Mouse (Mus musculus) monocyte, adult 5-6 weeks (primary cell): ENCODE data around the gene Nkiras2. TPM values are rescaled to one million over a fixed set of nuclear protein-coding genes. Genes with fewer than 3 reads are reported as not detected.
"Not testable (repeated sequence)": the region's sequence is repeated elsewhere in the genome, so short reads cannot be mapped to it uniquely, and the experiment has no call there.

Experiments used
- ATAC-seq: fragments of 153-309, 156-312 bp; replicated peaks from 2 replicates; pipeline ENCODE4 v1.8.0; 2017; ENCODE audit warnings: mild to moderate bottlenecking; ENCODE audit not compliant: low TSS enrichment, insufficient number of reproducible peaks, severe bottlenecking, poor library complexity, low FRiP score
- total RNA-seq: library from RNA; stranded (forward); fragments of 200-1000, 200-491, 200-594 nt; gene quantifications from 3 replicates; pipeline ENCODE4 v1.2.3, GENCODE M21; 2017

The Nkiras2 gene
- total RNA-seq, 1 experiment from 2014 or later: 54.5 TPM

DNA sequence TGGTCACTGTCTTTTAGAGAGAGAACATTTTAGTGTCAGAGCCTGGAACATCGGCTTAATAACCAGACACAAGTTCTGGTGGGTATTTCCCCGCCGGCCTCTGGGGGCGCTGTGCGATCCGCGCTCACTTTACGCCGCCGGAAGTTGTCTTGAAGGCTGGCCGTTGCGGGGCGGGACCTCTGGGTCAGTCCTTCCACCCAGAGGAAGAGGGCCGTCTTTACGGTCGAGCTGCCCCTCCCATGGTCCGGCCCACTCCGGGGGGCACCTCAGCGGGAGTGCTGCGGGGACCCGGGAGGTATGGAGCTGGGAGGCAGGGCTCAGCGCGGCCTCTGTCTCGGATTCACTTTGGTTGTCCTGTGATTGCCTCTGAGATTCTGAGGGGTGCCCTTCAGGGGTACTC is 3.7 kb downstream of the Nkiras2 start:
- ATAC-seq: peak; percentile 44

DNA sequence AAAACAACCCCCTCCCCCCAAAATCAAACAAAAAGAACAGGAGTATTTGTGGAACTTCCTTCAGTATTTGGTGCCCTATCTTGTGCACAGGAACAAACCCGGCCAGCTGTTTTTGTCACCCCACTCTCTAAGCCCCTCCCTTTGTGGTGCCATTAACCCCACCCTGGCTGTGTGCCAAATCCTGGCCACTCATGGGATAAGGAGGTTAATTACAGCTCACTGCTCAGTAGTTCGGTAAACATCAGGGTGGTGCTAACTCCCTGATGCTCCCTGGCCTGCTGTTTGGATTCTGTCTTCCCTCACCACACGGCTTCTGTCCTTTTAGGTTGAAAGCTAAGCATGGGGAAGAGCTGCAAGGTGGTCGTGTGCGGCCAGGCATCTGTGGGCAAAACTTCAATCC is 4.8 kb downstream of the Nkiras2 start:
- ATAC-seq: peak; percentile 29

DNA sequence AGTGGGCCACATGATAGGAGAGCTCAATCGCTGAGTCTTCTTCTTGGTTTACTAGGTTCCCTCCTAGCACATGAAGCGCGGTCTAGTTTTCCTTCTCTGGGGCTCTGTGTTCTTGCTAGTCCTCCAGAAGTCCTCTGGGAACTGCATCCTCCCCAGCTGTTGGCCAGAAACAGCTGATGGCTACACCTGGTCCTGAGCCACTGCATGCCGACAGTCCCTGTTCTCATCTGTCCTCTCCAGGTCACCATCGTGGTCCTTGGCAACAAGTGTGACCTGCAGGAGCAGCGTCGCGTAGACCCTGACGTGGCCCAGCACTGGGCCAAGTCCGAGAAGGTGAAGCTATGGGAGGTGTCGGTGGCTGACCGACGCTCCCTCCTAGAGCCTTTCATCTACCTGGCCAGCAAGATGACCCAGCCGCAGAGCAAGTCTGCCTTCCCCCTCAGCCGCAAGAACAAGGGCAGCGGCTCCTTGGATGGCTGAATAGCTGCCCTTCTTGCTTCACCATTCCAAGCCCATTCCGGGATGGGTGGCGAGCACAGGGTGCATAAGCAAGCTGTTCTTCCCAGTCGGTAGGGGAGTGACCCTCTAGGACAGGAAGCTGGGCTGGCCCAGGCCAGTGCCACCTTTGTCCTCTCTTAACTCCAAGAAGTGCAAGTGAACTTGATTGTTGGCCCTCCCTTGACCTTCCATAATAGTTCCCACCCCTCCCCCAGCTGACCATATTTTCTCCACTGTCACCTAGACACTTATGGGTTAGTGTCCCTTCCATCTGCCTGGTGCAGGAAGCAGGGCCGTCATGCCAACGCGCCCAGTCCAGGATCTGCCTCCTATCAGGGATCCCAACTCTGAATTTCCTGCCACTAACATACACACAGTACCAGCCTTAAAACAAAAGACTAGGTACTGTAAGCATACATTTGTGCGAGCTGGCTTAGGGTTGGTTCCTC is 7.0 kb downstream of the Nkiras2 start:
- peak; percentile 12 for ATAC-seq

DNA sequence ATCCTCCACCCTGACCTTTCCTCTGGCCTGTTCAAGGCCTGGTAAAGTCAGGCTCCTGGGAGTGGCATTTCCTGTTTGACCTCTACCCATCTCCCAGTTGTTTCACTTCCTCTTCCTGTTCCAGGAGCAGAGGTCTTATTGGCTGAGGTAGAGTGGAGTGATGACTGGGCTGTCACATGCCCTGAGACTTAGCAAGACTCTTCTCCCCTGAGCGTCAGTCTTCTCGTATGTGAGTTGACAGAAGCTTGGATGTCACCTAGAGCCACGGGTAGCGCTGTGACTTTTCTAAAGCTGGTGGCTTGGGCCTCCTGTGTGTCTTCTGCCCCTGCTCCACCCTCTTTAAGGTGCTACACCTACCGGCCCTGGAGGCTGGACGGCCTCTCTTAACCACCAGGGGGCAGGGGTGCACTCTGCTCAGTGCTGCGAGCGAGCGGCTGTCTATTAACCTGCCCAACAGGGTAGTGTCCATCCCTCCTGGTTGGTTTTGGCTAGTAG is 7.7 kb downstream of the Nkiras2 start:
- ATAC-seq: peak; percentile 71

DNA sequence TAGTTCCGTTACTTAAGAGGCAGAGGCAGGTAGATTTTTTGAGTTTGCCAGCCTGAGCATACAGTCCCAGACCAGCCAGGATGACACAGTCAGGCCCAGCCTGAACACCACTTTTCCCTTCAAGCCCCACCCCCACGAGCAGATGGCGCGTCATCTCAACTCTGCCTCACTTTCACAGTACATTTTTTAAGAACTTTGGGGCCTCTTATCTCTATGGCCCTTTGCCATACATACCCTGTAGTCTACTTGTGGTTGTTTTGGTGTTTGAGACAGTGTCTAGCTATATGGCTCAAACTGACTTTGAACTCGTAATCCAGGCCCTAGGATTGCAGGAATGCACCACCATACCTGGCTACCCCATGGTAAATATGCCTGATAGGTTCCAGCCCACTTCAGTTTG is 9.0 kb downstream of the Nkiras2 start:
- ATAC-seq: no peak

DNA sequence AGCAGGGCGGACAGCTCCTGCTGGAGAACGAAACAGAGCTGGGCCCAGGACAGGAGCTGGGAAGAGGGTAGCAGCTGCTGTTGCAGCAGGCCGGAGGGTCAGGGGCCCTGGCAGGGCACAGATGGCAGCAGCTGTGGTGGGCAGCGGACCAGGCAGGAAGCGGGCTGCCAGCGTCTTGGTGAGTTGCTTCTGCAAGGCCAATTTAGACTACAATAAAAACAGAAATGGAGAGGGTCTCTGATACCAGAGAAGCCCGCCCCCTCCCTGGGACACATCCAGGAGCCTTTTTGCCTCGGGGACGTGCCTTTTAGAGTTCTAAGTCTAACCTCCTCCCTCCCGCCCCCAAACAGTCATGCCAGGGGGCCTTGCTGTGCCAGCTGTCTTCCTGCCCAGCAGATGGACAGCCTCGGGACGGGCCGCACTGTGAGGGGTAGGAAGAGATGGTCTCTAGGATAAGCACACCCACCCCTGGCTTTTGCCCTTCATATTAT is 9.9 kb downstream of the Nkiras2 start:
- no peak for ATAC-seq

DNA sequence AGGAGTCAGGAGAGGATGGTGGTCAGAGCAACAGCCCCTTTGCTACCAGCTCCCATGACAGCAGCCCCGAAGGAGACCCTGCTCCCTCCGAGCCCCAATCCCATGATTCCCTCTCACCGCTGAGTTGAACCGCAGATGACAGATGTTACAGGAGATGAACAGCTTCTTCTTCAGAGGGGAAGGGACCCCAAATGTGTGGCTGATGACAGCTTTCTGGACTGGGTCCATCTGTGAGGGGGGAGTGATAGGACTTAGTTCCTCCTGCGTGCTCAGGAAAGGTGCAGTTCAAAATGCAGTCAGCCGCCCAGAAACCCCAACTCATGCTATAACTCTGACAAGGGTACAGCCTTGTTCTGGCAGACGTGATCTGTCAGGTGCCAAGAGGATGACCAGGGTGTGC is 15.5 kb downstream of the Nkiras2 start:
- no peak for ATAC-seq

DNA sequence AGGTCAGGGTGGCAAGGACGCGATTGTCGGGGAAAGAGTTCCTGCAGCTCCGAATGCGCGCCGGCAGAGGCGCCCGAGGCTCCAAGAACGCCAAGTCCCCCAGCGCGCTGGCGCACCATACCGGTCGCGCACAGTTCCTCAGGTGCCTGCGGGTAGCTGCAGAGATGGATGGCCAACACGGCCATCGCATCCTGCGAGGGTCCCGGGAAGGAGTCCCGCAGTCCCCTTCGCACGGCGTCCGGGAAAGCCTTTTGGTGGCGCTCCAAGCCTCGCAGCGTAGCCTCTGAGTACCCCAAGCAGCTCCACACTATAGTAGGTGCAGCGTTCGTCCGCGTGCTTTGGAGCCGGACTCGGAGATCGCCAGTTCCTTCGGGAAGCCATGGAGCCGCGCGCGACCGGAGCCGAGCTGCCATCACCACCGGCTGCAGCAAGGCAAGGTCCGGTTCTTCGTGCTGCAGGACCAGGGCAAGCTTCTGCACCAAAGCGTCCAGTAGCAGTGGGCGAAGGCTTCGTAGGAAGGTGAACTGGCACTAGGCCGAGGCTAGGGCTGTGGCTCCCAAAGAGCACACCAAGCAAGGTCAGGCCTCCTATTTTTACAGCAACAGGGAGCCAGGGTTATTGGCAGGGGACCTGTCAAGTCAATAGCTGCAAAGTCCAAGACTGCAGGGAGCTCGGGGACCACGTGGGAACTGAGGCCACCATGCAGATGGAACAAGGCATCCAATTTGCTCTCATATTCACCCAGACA is 21.3 kb downstream of the Nkiras2 start:
- ATAC-seq: peak; percentile 54; the same call in 1 of the 2 replicates

DNA sequence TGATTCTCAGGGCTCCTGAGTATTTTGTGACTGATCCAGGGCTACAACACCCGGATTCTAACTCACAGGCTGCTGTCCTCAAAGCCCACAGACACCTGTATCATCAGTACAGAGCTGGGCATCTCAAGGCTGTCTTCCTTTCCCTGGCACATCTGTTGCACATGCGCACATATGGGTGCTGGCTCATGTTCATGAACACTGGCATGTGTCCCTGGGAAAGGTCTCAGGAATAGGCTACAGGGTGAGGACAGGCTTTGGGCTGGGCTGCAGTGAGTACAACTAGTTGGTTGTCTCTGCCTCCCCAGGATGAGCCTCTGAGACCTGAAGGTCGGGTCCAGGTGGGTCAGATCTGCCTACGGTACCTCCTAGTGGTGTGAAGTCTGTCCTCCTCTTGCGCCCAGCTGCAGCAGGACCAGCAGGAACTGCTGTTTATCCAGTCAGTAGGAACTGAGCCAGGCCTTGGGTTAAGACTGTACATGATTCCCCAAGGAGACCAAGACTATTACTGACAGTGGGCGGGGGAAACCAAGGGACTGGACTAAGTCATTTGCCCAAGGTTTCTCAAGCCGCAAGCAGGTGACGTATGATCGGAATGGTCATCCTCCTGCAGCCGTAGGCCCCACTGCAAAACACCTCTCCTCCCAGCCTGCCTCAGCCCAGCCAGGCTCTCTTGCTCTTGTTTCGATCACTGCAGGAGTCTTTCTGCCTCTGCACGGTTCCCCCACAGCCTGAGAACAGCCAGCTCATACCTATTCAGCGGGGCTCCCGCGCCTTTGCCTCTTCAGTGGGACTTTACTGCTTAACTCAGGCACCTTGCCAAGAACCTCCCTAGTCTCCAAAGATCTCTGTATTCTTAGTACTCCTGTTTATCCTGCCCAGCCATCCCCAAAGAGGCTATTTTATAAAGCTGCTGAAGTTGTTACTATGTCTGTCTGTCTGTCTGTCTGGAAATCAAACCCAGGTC is 24.9 kb downstream of the Nkiras2 start:
- no peak for ATAC-seq

DNA sequence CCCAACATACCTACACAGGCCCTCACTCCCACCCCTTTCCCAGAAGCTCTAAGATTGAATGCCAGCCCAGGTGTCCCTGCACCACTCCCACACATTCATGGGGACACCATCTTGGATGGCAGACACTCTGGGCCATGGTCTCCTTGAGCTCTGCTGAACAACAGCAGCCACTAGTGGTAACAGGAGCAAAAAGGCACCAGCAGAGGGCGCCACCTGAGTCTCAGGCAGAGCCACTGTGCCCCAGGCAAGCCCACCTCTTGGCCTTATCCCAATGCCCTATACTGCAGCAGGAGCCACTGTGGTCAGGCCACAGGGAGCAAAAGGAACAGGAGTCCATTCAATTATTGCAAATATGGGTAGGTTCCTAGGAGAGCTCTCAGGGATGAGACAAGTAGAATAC is 27.2 kb downstream of the Nkiras2 start:
- ATAC-seq: peak; percentile 65

DNA sequence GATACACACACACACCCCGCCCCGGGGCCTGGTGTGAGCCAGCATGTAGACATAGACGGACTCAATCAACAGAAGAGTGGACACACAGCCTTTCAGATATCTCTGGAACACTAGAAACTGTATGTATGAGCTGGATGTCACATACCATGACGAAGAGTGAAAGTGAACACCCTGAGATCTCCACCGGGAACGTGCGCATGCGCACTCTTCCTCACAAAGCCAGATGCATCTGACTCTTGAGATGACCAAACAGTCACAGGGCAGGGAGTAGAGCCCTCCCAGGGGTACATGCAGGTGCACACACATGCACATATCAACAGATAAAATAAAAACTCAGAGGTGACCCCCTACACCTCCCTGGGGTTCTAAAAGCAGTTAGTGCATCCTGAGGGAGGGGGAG is 29.4 kb downstream of the Nkiras2 start:
- ATAC-seq: no peak

DNA sequence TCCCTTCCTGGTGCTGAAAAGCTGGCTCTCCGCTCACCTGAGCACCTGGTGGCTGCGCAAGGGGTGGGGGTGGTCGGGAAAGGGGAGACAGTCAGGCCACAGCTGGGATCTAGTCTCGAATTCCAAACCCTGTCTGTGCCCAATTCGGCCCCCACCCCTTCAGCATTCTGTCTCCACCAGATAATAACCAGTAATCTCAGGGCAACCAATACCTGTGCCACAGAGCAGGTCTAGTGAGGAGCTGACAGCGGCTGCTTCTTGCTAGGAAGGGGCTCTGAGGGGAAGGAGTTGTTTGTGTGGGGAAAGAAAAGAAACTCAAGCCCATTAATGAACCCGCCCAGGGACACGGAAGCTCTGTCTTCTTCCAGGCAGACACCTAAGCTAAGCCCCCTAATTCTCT is 32.2 kb downstream of the Nkiras2 start:
- ATAC-seq: no peak

DNA sequence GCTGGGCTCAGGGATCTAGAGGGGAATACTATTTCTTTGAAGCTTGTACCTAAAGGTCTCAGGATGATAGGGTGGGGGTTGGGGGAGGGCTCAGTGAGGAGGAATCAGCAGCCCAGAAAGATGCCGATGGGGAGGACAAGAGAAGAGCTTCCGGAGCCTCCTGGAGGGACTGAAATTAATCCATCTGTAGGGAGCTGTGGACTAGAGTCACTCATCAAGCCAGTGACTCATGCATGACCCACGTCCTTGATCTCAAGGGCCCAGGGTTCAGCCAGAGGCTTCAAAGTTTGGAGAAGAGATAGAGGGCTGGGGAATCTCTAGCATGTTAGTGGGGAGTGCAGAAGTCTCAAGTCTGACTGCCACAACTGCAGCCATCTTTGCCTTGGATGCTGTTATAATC is 32.7 kb downstream of the Nkiras2 start:
- ATAC-seq: no peak

DNA sequence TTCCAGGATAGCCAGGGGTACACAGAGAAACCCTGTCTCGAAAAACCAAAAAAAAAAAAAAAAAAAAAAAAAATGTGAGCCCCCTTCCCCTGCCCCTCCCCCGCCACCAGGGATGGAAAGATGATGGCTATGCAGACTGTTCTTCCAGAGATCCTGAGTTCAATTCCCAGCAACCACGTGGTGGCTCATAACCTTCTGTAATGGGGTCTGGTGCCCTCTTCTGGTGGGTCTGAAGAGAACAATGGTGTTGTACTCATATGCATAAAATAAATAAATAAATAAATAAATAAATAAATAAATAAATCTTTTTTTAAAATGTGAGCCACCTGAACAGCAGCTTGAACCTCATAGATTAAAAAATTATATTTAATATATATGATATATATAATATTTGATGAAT is 36.5 kb downstream of the Nkiras2 start:
- ATAC-seq: not testable (repeated sequence)

DNA sequence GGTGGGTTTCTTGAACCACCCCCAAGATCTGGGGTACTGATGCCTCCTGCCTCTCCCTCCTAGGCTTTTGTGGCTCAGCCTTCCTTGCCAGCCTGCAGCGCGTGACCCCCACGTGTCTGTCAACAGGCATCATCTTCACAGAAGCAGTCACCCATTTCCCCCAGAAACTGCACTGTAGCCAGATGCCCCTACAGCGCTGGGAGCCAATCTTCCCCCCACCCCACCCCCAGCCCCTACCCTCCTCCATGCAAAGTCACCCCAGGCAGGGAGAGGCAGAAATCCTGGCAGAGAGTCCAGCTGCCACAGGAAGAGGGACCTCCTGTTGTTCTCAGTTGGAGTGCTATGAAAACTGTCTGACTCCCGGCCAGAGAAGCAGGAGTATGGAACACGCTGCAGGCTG is 37.4 kb downstream of the Nkiras2 start:
- no peak for ATAC-seq

DNA sequence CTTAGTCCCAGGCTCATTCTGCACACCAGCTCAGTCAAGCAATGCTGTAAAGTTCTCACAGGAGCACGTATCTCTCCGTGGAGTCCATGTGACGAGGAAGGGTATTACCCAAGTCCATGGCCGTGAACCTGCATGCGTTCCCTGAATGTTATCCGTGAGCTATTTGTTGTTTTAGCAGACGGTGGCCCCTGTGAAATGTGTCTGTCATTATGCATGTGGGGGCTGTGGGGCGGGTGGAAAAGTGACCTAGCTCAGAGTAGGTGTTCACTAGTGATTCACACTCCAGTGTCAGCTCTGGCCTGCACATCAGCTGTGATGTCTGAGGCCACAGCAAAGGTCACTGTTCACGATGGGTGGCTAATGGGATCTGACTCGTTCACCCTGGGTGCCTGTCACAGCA is 40.8 kb downstream of the Nkiras2 start:
- no peak for ATAC-seq

DNA sequence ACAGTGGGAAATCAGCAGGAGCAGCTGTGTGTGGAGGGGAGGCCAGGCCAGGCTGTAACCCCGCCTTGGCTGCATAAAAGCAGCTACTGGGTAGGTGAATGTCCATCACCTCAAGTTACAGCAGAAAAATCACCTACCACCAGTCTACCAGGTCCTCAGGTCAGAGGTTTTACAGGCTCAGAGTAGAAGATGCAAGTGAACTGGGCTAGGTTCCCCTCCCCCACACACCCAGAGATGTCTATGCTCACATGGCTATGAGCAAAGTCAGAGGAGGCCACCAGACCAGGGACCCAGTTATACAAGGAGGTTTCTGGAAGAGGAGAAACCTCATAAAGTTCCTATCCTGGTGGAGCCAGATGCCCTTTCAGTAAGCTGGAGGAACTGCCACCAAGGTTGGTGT is 52.0 kb downstream of the Nkiras2 start:
- ATAC-seq: no peak

DNA sequence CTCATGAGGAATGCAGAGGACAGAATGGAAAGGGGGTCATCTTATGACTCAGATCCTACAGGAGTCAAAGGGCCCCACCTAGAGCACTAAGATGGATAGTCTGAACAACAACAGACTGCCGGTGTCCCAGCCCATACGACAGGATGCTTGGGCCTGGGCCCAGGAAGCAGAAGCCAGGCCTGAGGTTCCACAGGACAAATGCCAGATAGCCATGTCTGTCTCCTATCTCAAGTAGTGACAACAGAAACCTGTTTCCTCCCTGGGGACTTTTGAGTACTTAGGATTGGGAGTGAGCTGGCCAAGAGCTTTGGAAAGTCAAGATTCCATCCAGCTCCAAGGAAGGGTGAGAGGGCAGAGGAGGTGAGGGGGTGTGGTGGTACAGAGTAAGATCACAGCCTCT is 52.9 kb downstream of the Nkiras2 start:
- ATAC-seq: no peak

DNA sequence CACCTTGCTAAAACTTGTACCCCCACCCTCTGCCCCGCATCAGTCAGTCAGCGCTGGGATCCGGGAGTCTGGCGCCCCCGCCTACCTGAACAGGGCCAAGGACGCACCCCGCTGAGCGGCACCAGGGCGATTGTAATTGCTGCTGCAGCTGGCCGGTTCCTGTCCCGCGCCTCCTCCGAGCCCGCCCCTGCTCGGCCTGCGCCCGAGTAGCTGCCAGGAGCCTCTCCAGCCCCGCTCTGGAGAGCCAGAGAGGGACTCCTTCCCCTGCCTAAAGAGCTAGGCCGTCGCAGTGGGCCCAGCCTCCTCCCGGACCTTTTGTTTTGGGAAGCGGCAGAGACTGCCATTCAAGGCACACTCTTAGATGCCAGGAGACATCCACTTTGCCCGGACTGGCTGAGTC is 54.1 kb downstream of the Nkiras2 start:
- ATAC-seq: no peak
